In genomic region chr6:31560138-31560959, GRCm38 (mm10) we compare ENCODE assay signal across 10 mouse cellular contexts. TPM values are rescaled to one million over a fixed set of nuclear protein-coding genes. Genes with fewer than 3 reads are reported as not detected.
A peak's percentile ranks its signal among the peaks of the same experiment; 100 is the strongest.
DNase-seq lines count a peak whose midpoint lies in the region; ATAC-seq lines count a peak whose summit lies in the region.
"Had no signal": no experiment of that assay in that cellular context is flagged by ENCODE, and none has a peak within 500 bp of the region (broad histone marks: within the 10 kb centered on the region; RNA-seq: fewer than 3 reads in every experiment).

No protein-coding gene starts in this region.

- DNase-seq in heart, adult 18-20 months, result no peak
- no peak for DNase-seq in midbrain, embryonic 10.5 days (ENCODE audit: low spot score)
- no peak for DNase-seq in midbrain, embryonic 11.5 days (ENCODE audit: low spot score, missing footprints)
- no peak for DNase-seq in spleen, postnatal 4 days (ENCODE audit: low spot score in 2 of 2)
- no peak for DNase-seq in kidney, postnatal 4 days
- DNase-seq: adrenal gland, postnatal 36 days had no signal

- no peak for ATAC-seq in heart, embryonic 14.5 days (ENCODE audit: insufficient number of reproducible peaks, insufficient read depth, low FRiP score, low read depth)
- no peak for ATAC-seq in midbrain, embryonic 11.5 days (ENCODE audit: low FRiP score)
- no peak for ATAC-seq in hindbrain, embryonic 16.5 days
- ATAC-seq in stomach, embryonic 16.5 days (ENCODE audit: insufficient read depth, low FRiP score), result peak; percentile 14; the same call in 1 of the 2 replicates

- H3K9me3 ChIP-seq in heart, embryonic 14.5 days (ENCODE audit: control insufficient read depth, low read length), result no peaks in the 10 kb centered on the region
- no peaks in the 10 kb centered on the region for H3K9me3 ChIP-seq in midbrain, embryonic 10.5 days (replicated peaks)
- no peaks in the 10 kb centered on the region for H3K9me3 ChIP-seq in midbrain, embryonic 11.5 days (ENCODE audit: control insufficient read depth, low read length)
- no peaks in the 10 kb centered on the region for H3K9me3 ChIP-seq in hindbrain, embryonic 16.5 days (ENCODE audit: control insufficient read depth, low read length)
- no peaks in the 10 kb centered on the region for H3K9me3 ChIP-seq in stomach, embryonic 16.5 days (replicated peaks; ENCODE audit: control insufficient read depth, low read length)

- H3K4me3 ChIP-seq in heart, embryonic 14.5 days (ENCODE audit: control insufficient read depth in 1 of 2, insufficient read depth in 1 of 2, low read depth in 1 of 2, low read length in 2 of 2), result no peak overlapping the region
- peak overlapping the region; percentile 2; the same call in 1 of the 2 replicates for H3K4me3 ChIP-seq in midbrain, embryonic 10.5 days
- no peak overlapping the region for H3K4me3 ChIP-seq in midbrain, embryonic 11.5 days (ENCODE audit: low read depth, low read length)
- no peak overlapping the region for H3K4me3 ChIP-seq in hindbrain, embryonic 16.5 days (ENCODE audit: low read length)
- H3K4me3 ChIP-seq in stomach, embryonic 16.5 days (replicated peaks; ENCODE audit: low read length), result no peak overlapping the region
- H3K4me3 ChIP-seq: left cerebral cortex, adult 2 months had no signal

- no peaks in the 10 kb centered on the region for H3K27me3 ChIP-seq in heart, embryonic 14.5 days (ENCODE audit: control insufficient read depth, insufficient read depth, low read length)
- peaks cover 28% of the 10 kb centered on the region for H3K27me3 ChIP-seq in midbrain, embryonic 10.5 days (ENCODE audit: low read depth, poor library complexity, severe bottlenecking)
- no peaks in the 10 kb centered on the region for H3K27me3 ChIP-seq in midbrain, embryonic 11.5 days (ENCODE audit: control insufficient read depth, insufficient read depth, low read length)
- no peaks in the 10 kb centered on the region for H3K27me3 ChIP-seq in hindbrain, embryonic 16.5 days (replicated peaks; ENCODE audit: control insufficient read depth, insufficient read depth, low read length)
- H3K27me3 ChIP-seq in stomach, embryonic 16.5 days (ENCODE audit: control insufficient read depth, insufficient read depth, low read length), result peaks cover 35% of the 10 kb centered on the region

- H3K4me1 ChIP-seq in heart, embryonic 14.5 days (ENCODE audit: control insufficient read depth in 2 of 2, insufficient read depth in 2 of 2, low read length in 2 of 2), result peaks cover 7 to 13% of the 10 kb centered on the region in 2 experiments; a peak in 2 of 4 replicates
- H3K4me1 ChIP-seq in midbrain, embryonic 10.5 days, result peaks cover 61% of the 10 kb centered on the region
- H3K4me1 ChIP-seq in midbrain, embryonic 11.5 days (ENCODE audit: control insufficient read depth, insufficient read depth, low read length), result peaks cover 29% of the 10 kb centered on the region
- H3K4me1 ChIP-seq in hindbrain, embryonic 16.5 days (ENCODE audit: control insufficient read depth, insufficient read depth, low read depth, low read length), result peaks cover 38% of the 10 kb centered on the region
- peaks cover 11% of the 10 kb centered on the region; the same call in 1 of the 2 replicates for H3K4me1 ChIP-seq in stomach, embryonic 16.5 days (ENCODE audit: control insufficient read depth, insufficient read depth, low read length)

- peak overlapping the region; percentile 89 for H3K4me2 ChIP-seq in heart, embryonic 14.5 days (ENCODE audit: low read length)
- no peak overlapping the region for H3K4me2 ChIP-seq in midbrain, embryonic 11.5 days
- H3K4me2 ChIP-seq in hindbrain, embryonic 16.5 days (ENCODE audit: low read length), result peak overlapping the region; percentile 22
- H3K4me2 ChIP-seq in stomach, embryonic 16.5 days (ENCODE audit: low read depth, low read length), result peak overlapping the region; percentile 20; the same call in 1 of the 2 replicates

- H3K27ac ChIP-seq in heart, embryonic 14.5 days (replicated peaks in 1 of 2; ENCODE audit: control insufficient read depth in 1 of 2, insufficient read depth in 1 of 2, low read depth in 2 of 2, low read length in 2 of 2), result no peak overlapping the region
- peak overlapping the region; percentile 6 for H3K27ac ChIP-seq in midbrain, embryonic 10.5 days (replicated peaks)
- no peak overlapping the region for H3K27ac ChIP-seq in midbrain, embryonic 11.5 days (ENCODE audit: low read depth, low read length)
- no peak overlapping the region for H3K27ac ChIP-seq in hindbrain, embryonic 16.5 days (ENCODE audit: low read depth, low read length)
- no peak overlapping the region for H3K27ac ChIP-seq in stomach, embryonic 16.5 days (ENCODE audit: low read length)
- H3K27ac ChIP-seq: left cerebral cortex, adult 2 months had no signal

- H3K36me3 ChIP-seq in heart, embryonic 14.5 days (ENCODE audit: control insufficient read depth, insufficient read depth, low read length), result no peaks in the 10 kb centered on the region
- H3K36me3 ChIP-seq in midbrain, embryonic 10.5 days, result peaks cover 15% of the 10 kb centered on the region; the same call in 1 of the 2 replicates
- no peaks in the 10 kb centered on the region for H3K36me3 ChIP-seq in midbrain, embryonic 11.5 days (ENCODE audit: control insufficient read depth, insufficient read depth, low read length)
- no peaks in the 10 kb centered on the region for H3K36me3 ChIP-seq in hindbrain, embryonic 16.5 days (ENCODE audit: control insufficient read depth, insufficient read depth, low read length)
- no peaks in the 10 kb centered on the region for H3K36me3 ChIP-seq in stomach, embryonic 16.5 days (ENCODE audit: control insufficient read depth, insufficient read depth, low read length)

- no peak overlapping the region for H3K9ac ChIP-seq in heart, embryonic 14.5 days (ENCODE audit: low read length)
- no peak overlapping the region for H3K9ac ChIP-seq in midbrain, embryonic 11.5 days (ENCODE audit: low read length)
- peak overlapping the region; percentile 31; the same call in 1 of the 2 replicates for H3K9ac ChIP-seq in hindbrain, embryonic 16.5 days (ENCODE audit: low read depth, low read length)
- H3K9ac ChIP-seq in stomach, embryonic 16.5 days (ENCODE audit: low read length), result no peak overlapping the region

- 37% methylated on average over 13 of the region's 13 CpGs for whole genome bisulfite sequencing in heart, embryonic 14.5 days
- 6% methylated on average over 13 of the region's 13 CpGs for WGBS in midbrain, embryonic 10.5 days
- WGBS in midbrain, embryonic 11.5 days, result 5% methylated on average over 13 of the region's 13 CpGs
- 15% methylated on average over 13 of the region's 13 CpGs for WGBS in hindbrain, embryonic 16.5 days
- WGBS in stomach, embryonic 16.5 days, result 32% methylated on average over 13 of the region's 13 CpGs

RNA-seq across cellular contexts. Expression of gene Podxl, which starts 3.4 kb away (rescaled TPM):
- polyA plus RNA-seq in heart, embryonic 14.5 days (2014; fragmentation: Nextera tagmentation; extraction: Ambion mirVana), result 14.6 and 16.3 TPM in 2 replicates
- total RNA-seq in heart, adult 18-20 months (2021), result 10 to 100 TPM; 54.1 to 56.9 TPM
- 19.7 and 22.4 TPM in 2 replicates for polyA plus RNA-seq in midbrain, embryonic 10.5 days (2016; fragmentation: Nextera tagmentation; extraction: Ambion mirVana)
- polyA plus RNA-seq in midbrain, embryonic 11.5 days (2014; fragmentation: Nextera tagmentation; extraction: Ambion mirVana), result 10.8 and 13.2 TPM in 2 replicates
- 8.3 and 11.3 TPM in 2 replicates for polyA plus RNA-seq in hindbrain, embryonic 16.5 days (2015; fragmentation: Nextera tagmentation; extraction: Ambion mirVana)
- 17.0 and 18.5 TPM in 2 replicates for polyA plus RNA-seq in stomach, embryonic 16.5 days (2015; fragmentation: Nextera tagmentation; extraction: Ambion mirVana)
